Mouse (Mus musculus) midbrain, postnatal 0 days (tissue): Measurements from ENCODE around the gene Sept9. TPM values are rescaled to one million over a fixed set of nuclear protein-coding genes. Genes with fewer than 3 reads are reported as not detected.
A peak's percentile ranks its signal among the peaks of the same experiment; 100 is the strongest.

Experiments used
- ATAC-seq: fragments of 200-750 bp; cut with Nextera tagmentation; 2 replicates; pipeline ENCODE4 v1.8.0; 2017; ENCODE audit warnings: moderate number of reproducible peaks, mild to moderate bottlenecking, moderate TSS enrichment, moderate library complexity; ENCODE audit not compliant: low FRiP score
- DNase-seq: peaks from one replicate; pipeline ENCODE4 v3.0.0-alpha.2; 2015; ENCODE audit warnings: low spot score
- H3K27ac ChIP-seq: fragments of 300-500 bp; sonication (generic); 2 replicates; pipeline ENCODE4 v1.5.1; 2014; ENCODE audit warnings: low read depth, mild to moderate bottlenecking, low read length, mixed read lengths
- H3K27me3 ChIP-seq: fragments of 300-500 bp; sonication (generic); 2 replicates; pipeline ENCODE4 v1.6.1; 2014; ENCODE audit warnings: low read length, control low read depth, mixed read lengths; ENCODE audit not compliant: insufficient read depth
- H3K36me3 ChIP-seq: fragments of 300-500 bp; sonication (generic); 2 replicates; pipeline ENCODE4 v1.6.1; 2014; ENCODE audit warnings: low read length, control low read depth, mixed read lengths; ENCODE audit not compliant: insufficient read depth
- H3K4me1 ChIP-seq: fragments of 300-500 bp; sonication (generic); 2 replicates; pipeline ENCODE4 v1.6.1; 2014; ENCODE audit warnings: mild to moderate bottlenecking, control low read depth, antibody characterized with exemption, low read length, mixed read lengths; ENCODE audit not compliant: insufficient read depth
- H3K4me2 ChIP-seq: fragments of 300-500 bp; sonication (generic); 2 replicates; pipeline ENCODE4 v1.6.1; 2014; ENCODE audit warnings: low read depth, mild to moderate bottlenecking, low read length, mixed read lengths; ENCODE audit not compliant: poor library complexity, severe bottlenecking
- H3K4me3 ChIP-seq: fragments of 300-500 bp; sonication (generic); 2 replicates; pipeline ENCODE4 v1.5.1; 2014; ENCODE audit warnings: low read depth, mild to moderate bottlenecking, low read length, moderate library complexity
- H3K9ac ChIP-seq: fragments of 300-500 bp; sonication (generic); replicated peaks from 2 replicates; pipeline ENCODE4 v1.6.1; 2014; ENCODE audit warnings: mild to moderate bottlenecking, low read length, moderate library complexity, mixed read lengths; ENCODE audit not compliant: poor library complexity, severe bottlenecking
- H3K9me3 ChIP-seq: fragments of 300-500 bp; sonication (generic); 2 replicates; pipeline ENCODE4 v1.6.1; 2016; ENCODE audit warnings: low read length, control low read depth
- CTCF ChIP-seq: IDR thresholded peaks from 2 replicates; pipeline ENCODE4 v1.5.1; 2016; ENCODE audit warnings: antibody characterized with exemption, mild to moderate bottlenecking
- WGBS: fragments of 180-500 bp; shearing (Covaris S2); extraction: QIAGEN DNeasy Blood & Tissue Kit; methylation state at CpG from one replicate; pipeline ENCODE4 v1.1.7; 2014; 5-methylcytosine and 5-hydroxymethylcytosine counted together
- polyA plus RNA-seq: library from polyadenylated mRNA; unstranded; fragments of >200 nt; fragmentation: Nextera tagmentation; extraction: Ambion mirVana; gene quantifications from 2 replicates; pipeline ENCODE4 v1.2.1, GENCODE M21; 2015
- total RNA-seq: library from RNA; depleted of rRNA; stranded (reverse); fragments of >200 nt; gene quantifications from 2 replicates; pipeline ENCODE4 v1.2.3, GENCODE M21; 2014; rRNA removed

Gene Sept9
- total RNA-seq (105 and 108 TPM in 2 replicates), polyA plus RNA-seq (95.3 and 100 TPM in 2 replicates)

DNA sequence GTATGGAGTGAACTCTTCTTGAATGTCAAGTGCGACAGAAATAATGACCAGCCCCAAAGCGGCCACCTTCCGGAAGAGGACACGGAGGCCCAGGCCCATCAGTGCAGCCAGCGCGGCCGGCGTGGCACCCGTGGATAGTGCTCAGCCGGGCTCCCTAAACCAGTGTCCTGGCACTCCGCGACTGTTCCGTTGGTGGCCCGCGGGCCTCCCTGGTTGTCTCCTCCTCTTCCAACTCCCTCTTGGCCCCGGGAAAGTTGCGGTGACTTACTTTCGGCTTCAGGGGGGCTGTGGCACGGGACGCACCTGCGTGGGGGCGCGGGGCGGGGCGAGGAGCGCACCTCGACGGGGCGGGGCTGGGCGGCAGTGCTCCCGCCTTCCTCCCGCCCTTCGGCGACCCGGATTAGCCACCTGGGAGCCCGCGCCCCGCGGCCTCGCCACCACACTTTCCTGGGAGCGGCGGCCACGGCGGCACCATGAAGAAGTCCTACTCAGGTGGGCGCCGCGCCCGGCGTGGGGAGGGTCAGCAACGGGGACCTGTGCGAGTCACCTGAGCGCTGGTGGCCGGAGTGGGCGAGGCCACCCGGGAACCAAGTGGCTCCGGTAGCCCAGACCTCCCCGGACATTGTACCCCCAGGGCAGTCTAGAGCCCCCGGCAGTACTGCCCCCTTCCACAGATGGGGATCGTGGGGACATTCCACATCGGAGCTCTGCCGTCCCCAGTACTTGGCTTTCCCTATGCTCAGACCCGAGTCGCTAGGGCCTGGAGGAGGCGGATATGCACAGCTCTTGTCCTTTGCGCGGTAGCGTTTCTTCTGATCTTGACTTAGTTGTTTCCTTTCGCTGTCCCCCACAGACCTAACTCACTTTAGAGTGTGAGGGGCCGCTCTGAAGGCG is at the start of gene Sept9:
Gene Sept9 (plus strand): TSS at position 380 of the 894 bp plus-strand sequence.
- H3K4me1 ChIP-seq, result peaks cover 6% of the 10 kb centered on the region
- H3K27ac ChIP-seq, result no peak within 1 kb of the TSS
- DNase-seq, result no peak
- no peak within 1 kb of the TSS for H3K9ac ChIP-seq
- 2% methylated on average over 61 of the region's 70 CpGs for WGBS
- TF ChIP-seq CTCF, result no peak
- peak within 1 kb of the TSS; percentile 54 for H3K4me2 ChIP-seq
- ATAC-seq, result no peak
- H3K27me3 ChIP-seq, result peaks cover 26% of the 10 kb centered on the region
- H3K4me3 ChIP-seq, result peak within 1 kb of the TSS; percentile 35
- no peaks in the 10 kb centered on the region for H3K9me3 ChIP-seq
- H3K36me3 ChIP-seq, result no peaks in the 10 kb centered on the region

DNA sequence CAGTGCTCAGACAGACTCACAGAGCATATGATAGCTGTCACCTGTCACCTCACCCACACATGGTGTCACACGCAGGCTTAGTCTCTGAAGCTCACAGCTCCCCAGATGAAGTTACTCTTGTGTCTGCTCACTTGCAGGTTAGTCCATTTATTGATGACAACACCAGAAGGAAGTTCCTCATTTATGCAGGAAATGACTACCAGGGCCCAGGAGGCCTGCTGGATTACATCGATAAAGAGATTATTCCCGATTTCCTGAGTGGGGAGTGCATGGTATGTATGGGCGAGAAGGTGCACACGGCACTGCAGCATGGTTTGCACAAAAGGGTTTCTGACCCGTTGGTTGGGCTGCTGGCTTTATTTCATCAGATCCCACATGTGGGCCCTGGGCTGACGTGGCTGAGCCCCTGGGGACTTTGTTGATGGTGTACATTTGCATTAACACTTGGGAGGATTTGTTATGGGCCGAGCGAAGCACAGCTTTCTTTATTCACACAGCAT is 48.9 kb upstream of the Sept9 start:
- Histone ChIP-seq H3K4me2 (no peak overlapping the region), H3K9me3 (no peaks in the 10 kb centered on the region), H3K36me3 (peaks cover 86% of the 10 kb centered on the region), H3K4me1 (no peaks in the 10 kb centered on the region), H3K27me3 (no peaks in the 10 kb centered on the region), H3K4me3 (no peak overlapping the region), H3K9ac (no peak overlapping the region), H3K27ac (no peak overlapping the region)
- DNase-seq (no peak), ATAC-seq (no peak)
- TF ChIP-seq CTCF, result no peak
- WGBS, result 68% methylated on average over 9 of the region's 9 CpGs

DNA sequence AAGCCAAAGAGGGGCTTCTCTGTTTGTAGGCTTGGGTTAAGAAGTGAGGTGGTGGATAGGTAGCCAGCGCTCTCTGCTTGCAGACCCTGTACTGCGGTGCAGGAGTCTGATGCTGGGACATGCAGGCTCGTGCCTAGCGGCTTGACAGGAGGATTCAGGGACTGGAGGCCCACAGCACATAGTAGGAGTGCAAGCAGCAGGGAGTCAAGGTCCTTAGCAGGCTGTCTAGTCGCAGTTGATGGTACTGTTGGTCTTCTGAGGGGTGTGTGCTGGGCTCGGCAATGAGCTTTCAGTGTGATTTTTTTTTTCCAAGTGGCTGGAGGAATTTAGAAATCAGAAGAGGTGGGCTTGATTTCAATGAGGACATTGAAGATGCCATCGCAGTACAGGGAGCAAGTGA is 48.0 kb upstream of the Sept9 start:
- no peak overlapping the region for H3K4me3 ChIP-seq
- no peak for TF ChIP-seq CTCF
- no peak overlapping the region for H3K4me2 ChIP-seq
- DNase-seq (no peak), ATAC-seq (no peak)
- peaks cover 87% of the 10 kb centered on the region for H3K36me3 ChIP-seq
- H3K9ac ChIP-seq, result no peak overlapping the region
- no peaks in the 10 kb centered on the region for H3K27me3 ChIP-seq
- H3K9me3 ChIP-seq, result no peaks in the 10 kb centered on the region
- WGBS, result 90% methylated on average over 7 of the region's 7 CpGs
- no peaks in the 10 kb centered on the region for H3K4me1 ChIP-seq
- H3K27ac ChIP-seq, result no peak overlapping the region

- ATAC-seq (no peak), DNase-seq (no peak)
- no peak overlapping the region for H3K9ac ChIP-seq
- no peak overlapping the region for H3K4me3 ChIP-seq
- WGBS, result 87% methylated on average over 6 of the region's 6 CpGs
- no peaks in the 10 kb centered on the region for H3K9me3 ChIP-seq
- H3K4me2 ChIP-seq, result no peak overlapping the region
- no peak for TF ChIP-seq CTCF
- peaks cover 84% of the 10 kb centered on the region for H3K36me3 ChIP-seq
- no peak overlapping the region for H3K27ac ChIP-seq
- H3K4me1 ChIP-seq, result no peaks in the 10 kb centered on the region
- H3K27me3 ChIP-seq, result no peaks in the 10 kb centered on the region
These were observed 46.9 kb upstream of the Sept9 start for GRCm38 (mm10) chr11:117152541-117152940.

GRCm38 (mm10) chr11:117153553-117153952 is 45.9 kb upstream of the Sept9 start:
- WGBS, result 71% methylated on average over 9 of the region's 9 CpGs
- DNase-seq (no peak), ATAC-seq (no peak)
- Histone ChIP-seq H3K4me2 (no peak overlapping the region), H3K4me3 (no peak overlapping the region), H3K9me3 (no peaks in the 10 kb centered on the region), H3K36me3 (peaks cover 84% of the 10 kb centered on the region), H3K4me1 (no peaks in the 10 kb centered on the region), H3K9ac (no peak overlapping the region), H3K27ac (no peak overlapping the region), H3K27me3 (no peaks in the 10 kb centered on the region)
- TF ChIP-seq CTCF, result no peak
